In genomic region chr11:116430723-116431427, GRCm38 (mm10) we compare ENCODE assay signal across 10 mouse cellular contexts. TPM values are rescaled to one million over a fixed set of nuclear protein-coding genes. Genes with fewer than 3 reads are reported as not detected.
DNase-seq lines count a peak whose midpoint lies in the region; ATAC-seq and TF ChIP-seq lines count a peak whose summit lies in the region.
"Had no signal": no experiment of that assay in that cellular context is flagged by ENCODE, and none has a peak within 500 bp of the region (broad histone marks: within the 10 kb centered on the region; RNA-seq: fewer than 3 reads in every experiment).

No protein-coding gene starts in this region.

- no peaks in the 10 kb centered on the region for H3K9me3 ChIP-seq in heart, embryonic 14.5 days (ENCODE audit: control insufficient read depth, low read length)
- no peaks in the 10 kb centered on the region for H3K9me3 ChIP-seq in liver, embryonic 14.5 days (ENCODE audit: control insufficient read depth, low read length)
- H3K9me3 ChIP-seq: hindbrain, embryonic 12.5 days had no signal

- no peak for TF ChIP-seq EP300 in liver, embryonic 14.5 days (IDR thresholded peaks at IDR 0.05; ENCODE audit: low read depth)

- H3K36me3 ChIP-seq in heart, embryonic 14.5 days (ENCODE audit: control insufficient read depth, insufficient read depth, low read length) = peaks cover 3% of the 10 kb centered on the region
- peaks cover 5% of the 10 kb centered on the region for H3K36me3 ChIP-seq in liver, embryonic 14.5 days (replicated peaks; ENCODE audit: control insufficient read depth, insufficient read depth, low read depth)
- H3K36me3 ChIP-seq in thymus, adult 2 months (ENCODE audit: control insufficient read depth, insufficient read depth, low read length) = no peaks in the 10 kb centered on the region

- peak overlapping the region; percentile 53; the same call in 1 of the 2 replicates for H3K9ac ChIP-seq in heart, embryonic 14.5 days (ENCODE audit: low read length)
- peak overlapping the region; percentile 41 for H3K9ac ChIP-seq in liver, embryonic 14.5 days (replicated peaks)
- H3K9ac ChIP-seq: hindbrain, embryonic 12.5 days had no signal

- no peak overlapping the region for H3K4me3 ChIP-seq in heart, embryonic 14.5 days (ENCODE audit: control insufficient read depth in 1 of 2, insufficient read depth in 1 of 2, low read depth in 1 of 2, low read length in 2 of 2)
- peak overlapping the region; percentile 1 to 17; a peak in 1 of 4 replicates for H3K4me3 ChIP-seq in liver, embryonic 14.5 days (ENCODE audit: insufficient read depth in 1 of 2, low read depth in 2 of 2, low read length in 2 of 2)
- no peak overlapping the region for H3K4me3 ChIP-seq in thymus, adult 2 months (ENCODE audit: control insufficient read depth, insufficient read depth, low read length)
- H3K4me3 ChIP-seq: hindbrain, embryonic 12.5 days had no signal

- TF ChIP-seq CTCF in liver, embryonic 14.5 days (IDR thresholded peaks at IDR 0.05; ENCODE audit: low read depth) = no peak
- no peak for TF ChIP-seq CTCF in thymus, adult 2 months (IDR thresholded peaks at IDR 0.05; ENCODE audit: borderline replicate concordance, control insufficient read depth, extremely low read depth, insufficient read depth, low read length, poor library complexity)

- no peak for TF ChIP-seq POLR2A in thymus, adult 2 months (IDR thresholded peaks at IDR 0.05; ENCODE audit: control insufficient read depth, extremely low read depth, insufficient read depth, low read length, poor library complexity)

- ATAC-seq in heart, embryonic 14.5 days (ENCODE audit: insufficient number of reproducible peaks, insufficient read depth, low FRiP score, low read depth) = no peak
- ATAC-seq in liver, embryonic 14.5 days (ENCODE audit: insufficient read depth) = no peak
- ATAC-seq: Patski had no signal

- DNase-seq in heart, adult 9 months (ENCODE audit: low spot score in 2 of 2) = no peak
- DNase-seq in A20 (ENCODE audit: low read depth, low spot score) = peak; percentile 22
- DNase-seq in brain, adult 2 months (ENCODE audit: low read depth, low spot score) = peak; percentile 57
- DNase-seq in liver, embryonic 14.5 days (ENCODE audit: low read depth in 3 of 3, low spot score in 3 of 3) = no peak
- no peak for DNase-seq in thymus, adult 2 months
- DNase-seq in urinary bladder, postnatal 4 days (ENCODE audit: low spot score in 2 of 2) = no peak
- DNase-seq in Muller cell, postnatal 12 days (ENCODE audit: inconsistent ontology term) = no peak

- peaks cover 13 to 24% of the 10 kb centered on the region in 2 experiments for H3K4me1 ChIP-seq in heart, embryonic 14.5 days (ENCODE audit: control insufficient read depth in 2 of 2, insufficient read depth in 2 of 2, low read length in 2 of 2)
- peaks cover 25 to 41% of the 10 kb centered on the region in 2 experiments for H3K4me1 ChIP-seq in liver, embryonic 14.5 days (replicated peaks; ENCODE audit: control insufficient read depth in 2 of 2, insufficient read depth in 2 of 2, low read length in 1 of 2)
- H3K4me1 ChIP-seq in thymus, adult 2 months (replicated peaks; ENCODE audit: control insufficient read depth, insufficient read depth, low read length) = peaks cover 19% of the 10 kb centered on the region

- H3K4me2 ChIP-seq in heart, embryonic 14.5 days (ENCODE audit: low read length) = peak overlapping the region; percentile 49
- H3K4me2 ChIP-seq in liver, embryonic 14.5 days (ENCODE audit: low read depth) = peak overlapping the region; percentile 48
- H3K4me2 ChIP-seq: hindbrain, embryonic 12.5 days had no signal

- WGBS in heart, embryonic 14.5 days = 23% methylated on average over 22 of the region's 22 CpGs
- 30% methylated on average over 22 of the region's 22 CpGs for WGBS in liver, embryonic 14.5 days (ENCODE audit: insufficient replicate concordance)
- WGBS in thymus, adult 2 months = 91% methylated on average over 22 of the region's 22 CpGs

- H3K27ac ChIP-seq in heart, embryonic 14.5 days (replicated peaks in 1 of 2; ENCODE audit: control insufficient read depth in 1 of 2, insufficient read depth in 1 of 2, low read depth in 2 of 2, low read length in 2 of 2) = no peak overlapping the region
- peak overlapping the region; percentile 60 for H3K27ac ChIP-seq in liver, embryonic 14.5 days
- no peak overlapping the region for H3K27ac ChIP-seq in thymus, adult 2 months (ENCODE audit: control insufficient read depth, insufficient read depth, low read length)
- H3K27ac ChIP-seq: hindbrain, embryonic 12.5 days had no signal

- no peaks in the 10 kb centered on the region for H3K27me3 ChIP-seq in heart, embryonic 14.5 days (ENCODE audit: control insufficient read depth, insufficient read depth, low read length)
- H3K27me3 ChIP-seq in liver, embryonic 14.5 days (ENCODE audit: control insufficient read depth, insufficient read depth, low read length) = no peaks in the 10 kb centered on the region
- no peaks in the 10 kb centered on the region for H3K27me3 ChIP-seq in thymus, adult 2 months (ENCODE audit: control insufficient read depth, insufficient read depth, low read length)
- H3K27me3 ChIP-seq: hindbrain, embryonic 12.5 days; Patski had no signal

RNA-seq across cellular contexts. Expression of gene Ubald2, which starts 3.0 kb away (rescaled TPM):
- 53.4 and 62.9 TPM in 2 replicates for polyA plus RNA-seq in heart, embryonic 14.5 days (2014; fragmentation: Nextera tagmentation; extraction: Ambion mirVana)
- 58.9 and 70.9 TPM in 2 replicates for polyA plus RNA-seq in liver, embryonic 14.5 days (2012; rRNA removed)
- polyA plus RNA-seq in liver, embryonic 14.5 days (2014; fragmentation: Nextera tagmentation; extraction: Ambion mirVana) = 50.3 and 55.4 TPM in 2 replicates
- 558 and 566 TPM in 2 replicates for polyA plus RNA-seq in thymus, adult 2 months (2012; rRNA removed)

RNA-seq across cellular contexts. Expression of gene Rnf157, which starts 18.0 kb away (rescaled TPM):
- polyA plus RNA-seq in heart, embryonic 14.5 days (2014; fragmentation: Nextera tagmentation; extraction: Ambion mirVana) = 8.3 and 8.4 TPM in 2 replicates
- polyA plus RNA-seq in liver, embryonic 14.5 days (2012; rRNA removed) = 0.57 and 0.75 TPM in 2 replicates
- polyA plus RNA-seq in liver, embryonic 14.5 days (2014; fragmentation: Nextera tagmentation; extraction: Ambion mirVana) = 0.66 and 1.2 TPM in 2 replicates
- polyA plus RNA-seq in thymus, adult 2 months (2012; rRNA removed) = 98.7 and 119 TPM in 2 replicates

RNA-seq across cellular contexts. Expression of gene Qrich2, which starts 35.2 kb away (rescaled TPM):
- polyA plus RNA-seq in heart, embryonic 14.5 days (2014; fragmentation: Nextera tagmentation; extraction: Ambion mirVana) = not detected in 2 replicates
- polyA plus RNA-seq in liver, embryonic 14.5 days (2012; rRNA removed) = 0.01 and 0.02 TPM in 2 replicates
- 0.08 TPM in 1 of 2 replicates, not detected in the other for polyA plus RNA-seq in liver, embryonic 14.5 days (2014; fragmentation: Nextera tagmentation; extraction: Ambion mirVana)
- 0.19 and 0.24 TPM in 2 replicates for polyA plus RNA-seq in thymus, adult 2 months (2012; rRNA removed)

Comparison
In these comparisons a context has a peak if more than half of its experiments do, and no peak if none do; other contexts are left out.
1. H3K4me3 ChIP-seq: peak in liver, embryonic 14.5 days (2 of 2); none in heart, embryonic 14.5 days (0 of 2) and thymus, adult 2 months (single experiment).
2. DNase-seq: peak in A20 (single experiment) and brain, adult 2 months (single experiment); none in heart, adult 9 months (0 of 2), liver, embryonic 14.5 days (0 of 3), thymus, adult 2 months (single experiment), urinary bladder, postnatal 4 days (0 of 2) and Muller cell, postnatal 12 days (single experiment).
3. RNA of gene Rnf157, which starts 18.0 kb away (polyA plus RNA-seq): 98.7 to 119 TPM in thymus, adult 2 months; 8.3 to 8.4 TPM in heart, embryonic 14.5 days and 0.57 to 1.2 TPM in liver, embryonic 14.5 days; every median in the first group is over 10 times any median in the second.